Mouse (Mus musculus) heart, postnatal 0 days (tissue): ENCODE results near the gene Zer1. TPM values are rescaled to one million over a fixed set of nuclear protein-coding genes. Genes with fewer than 3 reads are reported as not detected.

Experiments used
- ATAC-seq: fragments of 200-750 bp; cut with Nextera tagmentation; 2 replicates; pipeline ENCODE4 v1.8.0; 2017; ENCODE audit warnings: low read depth, moderate number of reproducible peaks, moderate library complexity; ENCODE audit not compliant: insufficient read depth
- DNase-seq: peaks from one replicate; pipeline ENCODE4 v3.0.0-alpha.2; 2016; ENCODE audit warnings: low spot score
- H3K27ac ChIP-seq: fragments of 300-500 bp; sonication (generic); 2 replicates; pipeline ENCODE4 v1.5.1; 2014; ENCODE audit warnings: low read depth, mild to moderate bottlenecking
- H3K27me3 ChIP-seq: fragments of 300-500 bp; sonication (generic); 2 replicates; pipeline ENCODE4 v1.6.1; 2014; ENCODE audit warnings: low read length, mixed read lengths; ENCODE audit not compliant: control insufficient read depth, insufficient read depth
- H3K36me3 ChIP-seq: fragments of 300-500 bp; sonication (generic); replicated peaks from 2 replicates; pipeline ENCODE4 v1.6.1; 2014; ENCODE audit warnings: low read length, mixed read lengths; ENCODE audit not compliant: control insufficient read depth, insufficient read depth
- H3K4me1 ChIP-seq: fragments of 300-500 bp; sonication (generic); 2 replicates; pipeline ENCODE4 v1.6.1; 2014; ENCODE audit warnings: antibody characterized with exemption; ENCODE audit not compliant: control insufficient read depth, insufficient read depth
- H3K4me2 ChIP-seq: fragments of 300-500 bp; sonication (generic); 2 replicates; pipeline ENCODE4 v1.6.1; 2014; ENCODE audit warnings: low read depth, mild to moderate bottlenecking, low read length, moderate library complexity
- H3K4me3 ChIP-seq: fragments of 300-500 bp; sonication (generic); 2 replicates; pipeline ENCODE4 v1.5.1; 2014; ENCODE audit warnings: low read depth, low read length
- H3K9ac ChIP-seq: fragments of 300-500 bp; sonication (generic); replicated peaks from 2 replicates; pipeline ENCODE4 v1.6.1; 2014; ENCODE audit warnings: low read depth, low read length, mixed read lengths
- H3K9me3 ChIP-seq: fragments of 300-500 bp; sonication (generic); replicated peaks from 2 replicates; pipeline ENCODE4 v1.6.1; 2016; ENCODE audit warnings: low read length; ENCODE audit not compliant: control insufficient read depth
- CTCF ChIP-seq: IDR thresholded peaks from 2 replicates; pipeline ENCODE4 v1.5.1; 2016; ENCODE audit warnings: antibody characterized with exemption, control low read depth, low read depth
- EP300 ChIP-seq: IDR thresholded peaks from 2 replicates; pipeline ENCODE4 v1.6.1; 2016; ENCODE audit warnings: antibody characterized with exemption, low read depth
- WGBS: fragments of 180-500 bp; shearing (Covaris S2); extraction: QIAGEN DNeasy Blood & Tissue Kit; methylation state at CpG from one replicate; pipeline ENCODE4 v1.1.7; 2014; 5-methylcytosine and 5-hydroxymethylcytosine counted together
- polyA plus RNA-seq: library from polyadenylated mRNA; unstranded; fragments of >200 nt; fragmentation: Nextera tagmentation; extraction: Ambion mirVana; gene quantifications from 2 replicates; pipeline ENCODE4 v1.2.1, GENCODE M21; 2015
- total RNA-seq: library from RNA; depleted of rRNA; stranded (reverse); fragments of >200 nt; gene quantifications from 2 replicates; pipeline ENCODE4 v1.2.3, GENCODE M21; 2014; ENCODE audit warnings: low replicate concordance; rRNA removed

The Zer1 gene
- total and polyA plus RNA-seq, 2 experiments from 2014 or later: 3.7 to 32.4 TPM

- Histone ChIP-seq H3K4me2 (no peak overlapping the region), H3K36me3 (no peaks in the 10 kb centered on the region), H3K27me3 (no peaks in the 10 kb centered on the region), H3K9me3 (no peaks in the 10 kb centered on the region), H3K9ac (no peak overlapping the region), H3K27ac (no peak overlapping the region), H3K4me3 (no peak overlapping the region), H3K4me1 (0 out of 2 replicates have a peak, but pooled peaks cover 5% of the 10 kb centered on the region)
- no peak for DNase-seq
- ATAC-seq: no peak
- WGBS: 35% methylated on average over 6 of the region's 6 CpGs
- TF ChIP-seq CTCF (peak; percentile 48), EP300 (no peak)
Observed at GRCm38 (mm10) chr2:30051992-30052761, 72.2 kb downstream of the Zer1 start.

- Histone ChIP-seq H3K27me3 (no peaks in the 10 kb centered on the region), H3K9ac (no peak overlapping the region), H3K4me1 (0 out of 2 replicates have a peak, but pooled peaks cover 5% of the 10 kb centered on the region), H3K27ac (no peak overlapping the region), H3K9me3 (no peaks in the 10 kb centered on the region), H3K36me3 (no peaks in the 10 kb centered on the region), H3K4me3 (no peak overlapping the region), H3K4me2 (no peak overlapping the region)
- DNase-seq (no peak), ATAC-seq (no peak)
- 69% methylated on average over 3 of the region's 3 CpGs for WGBS
- TF ChIP-seq CTCF: no peak
Observed at GRCm38 (mm10) chr2:30049831-30050230, 74.6 kb downstream of the Zer1 start.

GRCm38 (mm10) chr2:30048699-30049388, 75.5 kb downstream of the Zer1 start, which contains the start of gene Wdr34:
Wdr34 (minus strand) TSS chr2:30048881.
- TF ChIP-seq CTCF: no peak
- TF ChIP-seq EP300: no peak
- DNase-seq (peak; percentile 94), ATAC-seq (peak; percentile 98)
- Histone ChIP-seq H3K9me3 (no peaks in the 10 kb centered on the region), H3K9ac (peak within 1 kb of the TSS; percentile 69), H3K27me3 (no peaks in the 10 kb centered on the region), H3K27ac (peak within 1 kb of the TSS; percentile 93), H3K4me1 (0 out of 2 replicates have a peak, but pooled peaks cover 5% of the 10 kb centered on the region), H3K4me2 (peak within 1 kb of the TSS; percentile 68), H3K4me3 (peak within 1 kb of the TSS; percentile 52), H3K36me3 (no peaks in the 10 kb centered on the region)
- under 1% methylated on average over 54 of the region's 54 CpGs for WGBS

- TF ChIP-seq CTCF: no peak
- TF ChIP-seq EP300: no peak
- 62% methylated on average over 11 of the region's 11 CpGs for WGBS
- Histone ChIP-seq H3K9me3 (no peaks in the 10 kb centered on the region), H3K27me3 (no peaks in the 10 kb centered on the region), H3K27ac (no peak overlapping the region), H3K4me3 (peak overlapping the region; percentile 52), H3K9ac (peak overlapping the region; percentile 69; the same call in 1 of the 2 replicates), H3K36me3 (no peaks in the 10 kb centered on the region), H3K4me1 (0 out of 2 replicates have a peak, but pooled peaks cover 5% of the 10 kb centered on the region), H3K4me2 (peak overlapping the region; percentile 68)
- ATAC-seq (no peak), DNase-seq (no peak)
Observed at GRCm38 (mm10) chr2:30048101-30048501, 76.3 kb downstream of the Zer1 start.

Other genes with a start within 250 kb of the Zer1 start
- 32.3 and 35.1 TPM in 2 replicates for gene Odf2, start 235.4 kb downstream of the Zer1 start, total RNA-seq
- gene Odf2, start 235.4 kb downstream of the Zer1 start, polyA plus RNA-seq: 22.5 and 28.6 TPM in 2 replicates
- gene Gle1, start 189.2 kb downstream of the Zer1 start, total RNA-seq: 14.7 and 21.4 TPM in 2 replicates
- gene Gle1, start 189.2 kb downstream of the Zer1 start, polyA plus RNA-seq: 22.8 and 23.0 TPM in 2 replicates
- 245 and 266 TPM in 2 replicates for gene Sptan1, start 159.0 kb downstream of the Zer1 start, total RNA-seq
- gene Sptan1, start 159.0 kb downstream of the Zer1 start, polyA plus RNA-seq: 66.4 and 79.3 TPM in 2 replicates
- gene Wdr34, start 75.7 kb downstream of the Zer1 start, total RNA-seq: 26.2 and 30.1 TPM in 2 replicates
- gene Wdr34, start 75.7 kb downstream of the Zer1 start, polyA plus RNA-seq: 17.3 and 17.6 TPM in 2 replicates
- 103 and 123 TPM in 2 replicates for gene Set, start 67.2 kb downstream of the Zer1 start, total RNA-seq
- gene Set, start 67.2 kb downstream of the Zer1 start, polyA plus RNA-seq: 131 and 139 TPM in 2 replicates
- 13.9 and 18.9 TPM in 2 replicates for gene Pkn3, start 46.9 kb downstream of the Zer1 start, total RNA-seq
- 5.7 and 6.0 TPM in 2 replicates for gene Pkn3, start 46.9 kb downstream of the Zer1 start, polyA plus RNA-seq
- gene Zdhhc12, start 30.9 kb downstream of the Zer1 start, total RNA-seq: 15.5 and 27.4 TPM in 2 replicates
- 19.9 and 21.1 TPM in 2 replicates for gene Zdhhc12, start 30.9 kb downstream of the Zer1 start, polyA plus RNA-seq
- gene Tbc1d13, start 9.2 kb upstream of the Zer1 start, total RNA-seq: 21.4 and 29.5 TPM in 2 replicates
- 2.9 and 3.0 TPM in 2 replicates for gene Tbc1d13, start 9.2 kb upstream of the Zer1 start, polyA plus RNA-seq
- 124 and 127 TPM in 2 replicates for gene Endog, start 46.9 kb upstream of the Zer1 start, total RNA-seq
- 72.9 and 73.0 TPM in 2 replicates for gene Endog, start 46.9 kb upstream of the Zer1 start, polyA plus RNA-seq
- gene Spout1, start 53.9 kb upstream of the Zer1 start, total RNA-seq: 16.3 and 20.5 TPM in 2 replicates
- 13.6 and 15.2 TPM in 2 replicates for gene Spout1, start 53.9 kb upstream of the Zer1 start, polyA plus RNA-seq
- gene Kyat1, start 81.3 kb upstream of the Zer1 start, total RNA-seq: 76.8 and 81.2 TPM in 2 replicates
- gene Kyat1, start 81.3 kb upstream of the Zer1 start, polyA plus RNA-seq: 50.7 and 51.7 TPM in 2 replicates
- 50.8 and 66.2 TPM in 2 replicates for gene Lrrc8a, start 113.1 kb upstream of the Zer1 start, total RNA-seq
- 43.5 and 46.4 TPM in 2 replicates for gene Lrrc8a, start 113.1 kb upstream of the Zer1 start, polyA plus RNA-seq
- gene Gm28035, start 116.0 kb upstream of the Zer1 start, total RNA-seq: 13.9 TPM in 1 of 2 replicates, not detected in the other
- 0.10 and 0.12 TPM in 2 replicates for gene Gm28035, start 116.0 kb upstream of the Zer1 start, polyA plus RNA-seq
- gene Phyhd1, start 141.6 kb upstream of the Zer1 start, total RNA-seq: 12.9 and 47.1 TPM in 2 replicates
- 14.7 and 15.9 TPM in 2 replicates for gene Phyhd1, start 141.6 kb upstream of the Zer1 start, polyA plus RNA-seq
- not detected in 2 replicates for gene Gm28038, start 156.5 kb upstream of the Zer1 start, total RNA-seq
- gene Gm28038, start 156.5 kb upstream of the Zer1 start, polyA plus RNA-seq: not detected in 2 replicates
- 45.4 and 53.8 TPM in 2 replicates for gene Dolk, start 161.7 kb upstream of the Zer1 start, total RNA-seq
- gene Dolk, start 161.7 kb upstream of the Zer1 start, polyA plus RNA-seq: 27.2 and 32.8 TPM in 2 replicates
- gene Nup188, start 161.8 kb upstream of the Zer1 start, total RNA-seq: 24.6 and 32.3 TPM in 2 replicates
- gene Nup188, start 161.8 kb upstream of the Zer1 start, polyA plus RNA-seq: 10.5 and 11.0 TPM in 2 replicates
- gene Sh3glb2, start 234.8 kb upstream of the Zer1 start, total RNA-seq: 204 and 234 TPM in 2 replicates
- 89.5 and 93.8 TPM in 2 replicates for gene Sh3glb2, start 234.8 kb upstream of the Zer1 start, polyA plus RNA-seq
- 82.6 and 105 TPM in 2 replicates for gene Miga2, start 239.6 kb upstream of the Zer1 start, total RNA-seq
- gene Miga2, start 239.6 kb upstream of the Zer1 start, polyA plus RNA-seq: 31.9 and 32.6 TPM in 2 replicates